Mouse (Mus musculus): ENCODE data around the gene Srek1. TPM values are rescaled to one million over a fixed set of nuclear protein-coding genes. Genes with fewer than 3 reads are reported as not detected.

The Srek1 gene
- total and polyA plus RNA-seq, 2 experiments, result 16.2 to 33.1 TPM

DNA sequence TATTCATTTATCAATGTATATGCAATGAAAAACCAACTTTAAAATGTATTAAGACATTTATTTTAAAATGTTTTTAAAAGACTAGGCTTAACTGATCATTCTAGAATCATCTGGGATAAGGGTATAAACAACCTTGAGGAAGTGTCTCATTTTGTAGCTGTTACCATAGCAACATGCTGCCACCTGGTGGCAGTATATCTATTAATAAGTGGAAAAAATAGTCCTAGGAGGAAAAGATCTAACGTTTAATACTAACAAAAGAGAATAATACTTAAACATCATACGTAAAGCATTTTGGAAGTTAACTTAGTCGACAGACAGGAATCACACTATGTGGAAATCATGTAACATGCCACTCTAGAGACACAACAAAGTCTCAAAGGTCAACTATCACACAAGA is 23.0 kb downstream of the Srek1 start:
- H3K36me3 ChIP-seq (ENCODE audit: control insufficient read depth, insufficient read depth, low read length), result peaks cover 52% of the 10 kb centered on the region
- no peak overlapping the region for H3K9ac ChIP-seq (ENCODE audit: low read depth, low read length)
- no peaks in the 10 kb centered on the region for H3K27me3 ChIP-seq (ENCODE audit: control insufficient read depth, insufficient read depth, low read length)
- peaks cover 3% of the 10 kb centered on the region; the same call in 1 of the 2 replicates for H3K79me2 ChIP-seq (ENCODE audit: control insufficient read depth, insufficient read depth, low read length)
- peak; percentile 39 for DNase-seq (ENCODE audit: extremely low read depth, low read depth, low spot score)
- H3K4me3 ChIP-seq (ENCODE audit: insufficient read depth, low read depth, low read length), result no peak overlapping the region
- no peaks in the 10 kb centered on the region for H3K4me1 ChIP-seq (ENCODE audit: control insufficient read depth, insufficient read depth, low read length)
- TF ChIP-seq CTCF (IDR thresholded peaks at IDR 0.05; ENCODE audit: low read depth, low read length) (no peak), POLR2A (IDR thresholded peaks at IDR 0.05; ENCODE audit: extremely low read depth, insufficient read depth, low read length) (no peak)
- no peak overlapping the region for H3K27ac ChIP-seq (replicated peaks; ENCODE audit: insufficient read depth, low read depth, low read length)
- 39% methylated on average over 3 of the region's 3 CpGs for WGBS

DNA sequence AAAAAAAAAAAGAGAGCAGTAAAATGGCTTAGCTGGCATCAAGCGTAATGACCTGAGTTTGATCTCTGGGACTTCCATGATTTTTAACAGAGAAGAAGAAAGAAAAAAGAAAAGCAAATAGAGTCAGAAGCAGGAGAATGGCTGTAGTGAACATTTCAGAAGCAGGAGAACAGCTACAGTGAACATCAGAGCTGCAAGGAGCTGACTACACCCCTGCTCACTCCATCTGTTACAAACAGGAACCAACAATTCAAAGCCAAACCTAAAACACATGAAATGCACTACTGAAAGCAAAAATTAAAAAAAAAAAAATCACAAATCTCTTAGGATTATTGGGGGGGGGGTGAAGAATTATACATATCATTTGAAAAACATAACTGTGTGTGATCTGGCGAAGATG is 28.7 kb downstream of the Srek1 start:
- H3K36me3 ChIP-seq (ENCODE audit: control insufficient read depth, insufficient read depth, low read length), result peaks cover 66% of the 10 kb centered on the region
- no peak for DNase-seq (ENCODE audit: extremely low read depth, low read depth, low spot score)
- no peak overlapping the region for H3K4me3 ChIP-seq (ENCODE audit: insufficient read depth, low read depth, low read length)
- H3K27ac ChIP-seq (replicated peaks; ENCODE audit: insufficient read depth, low read depth, low read length), result no peak overlapping the region
- H3K79me2 ChIP-seq (ENCODE audit: control insufficient read depth, insufficient read depth, low read length), result 0 out of 2 replicates have a peak, but pooled peaks cover 3% of the 10 kb centered on the region
- H3K27me3 ChIP-seq (ENCODE audit: control insufficient read depth, insufficient read depth, low read length), result no peaks in the 10 kb centered on the region
- TF ChIP-seq POLR2A (IDR thresholded peaks at IDR 0.05; ENCODE audit: extremely low read depth, insufficient read depth, low read length), result no peak
- no peak for TF ChIP-seq CTCF (IDR thresholded peaks at IDR 0.05; ENCODE audit: low read depth, low read length)
- H3K4me1 ChIP-seq (ENCODE audit: control insufficient read depth, insufficient read depth, low read length), result no peaks in the 10 kb centered on the region
- 100% methylated on average over 2 of the region's 2 CpGs for WGBS
- H3K9ac ChIP-seq (ENCODE audit: low read depth, low read length), result no peak overlapping the region

DNA sequence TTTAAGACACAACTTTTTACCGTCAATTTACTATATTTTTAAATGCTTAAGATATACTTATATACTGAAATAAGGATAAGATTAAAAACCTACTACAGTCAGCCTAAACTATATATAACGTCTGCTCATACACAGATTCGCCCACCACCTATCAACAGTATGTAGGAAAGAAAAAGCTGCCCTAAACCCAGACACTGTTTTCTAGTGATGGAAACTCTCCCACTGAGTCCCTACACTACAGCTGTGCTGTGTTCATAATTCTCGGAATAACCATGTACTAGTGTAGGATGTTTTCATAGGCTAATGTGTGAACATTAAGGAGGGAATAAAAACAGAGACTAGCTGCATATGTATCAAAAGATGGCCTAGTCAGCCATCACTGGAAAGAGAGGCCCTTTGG is 29.2 kb downstream of the Srek1 start:
- no peaks in the 10 kb centered on the region for H3K27me3 ChIP-seq (ENCODE audit: control insufficient read depth, insufficient read depth, low read length)
- H3K79me2 ChIP-seq (ENCODE audit: control insufficient read depth, insufficient read depth, low read length), result no peaks in the 10 kb centered on the region
- H3K36me3 ChIP-seq (ENCODE audit: control insufficient read depth, insufficient read depth, low read length), result peaks cover 63% of the 10 kb centered on the region
- H3K4me1 ChIP-seq (ENCODE audit: control insufficient read depth, insufficient read depth, low read length), result no peaks in the 10 kb centered on the region
- no peak overlapping the region for H3K9ac ChIP-seq (ENCODE audit: low read depth, low read length)
- no peak overlapping the region for H3K27ac ChIP-seq (replicated peaks; ENCODE audit: insufficient read depth, low read depth, low read length)
- 98% methylated on average over 4 of the region's 4 CpGs for WGBS
- TF ChIP-seq POLR2A (IDR thresholded peaks at IDR 0.05; ENCODE audit: extremely low read depth, insufficient read depth, low read length), result no peak
- TF ChIP-seq CTCF (IDR thresholded peaks at IDR 0.05; ENCODE audit: low read depth, low read length), result no peak
- no peak for DNase-seq (ENCODE audit: extremely low read depth, low read depth, low spot score)
- no peak overlapping the region for H3K4me3 ChIP-seq (ENCODE audit: insufficient read depth, low read depth, low read length)

DNA sequence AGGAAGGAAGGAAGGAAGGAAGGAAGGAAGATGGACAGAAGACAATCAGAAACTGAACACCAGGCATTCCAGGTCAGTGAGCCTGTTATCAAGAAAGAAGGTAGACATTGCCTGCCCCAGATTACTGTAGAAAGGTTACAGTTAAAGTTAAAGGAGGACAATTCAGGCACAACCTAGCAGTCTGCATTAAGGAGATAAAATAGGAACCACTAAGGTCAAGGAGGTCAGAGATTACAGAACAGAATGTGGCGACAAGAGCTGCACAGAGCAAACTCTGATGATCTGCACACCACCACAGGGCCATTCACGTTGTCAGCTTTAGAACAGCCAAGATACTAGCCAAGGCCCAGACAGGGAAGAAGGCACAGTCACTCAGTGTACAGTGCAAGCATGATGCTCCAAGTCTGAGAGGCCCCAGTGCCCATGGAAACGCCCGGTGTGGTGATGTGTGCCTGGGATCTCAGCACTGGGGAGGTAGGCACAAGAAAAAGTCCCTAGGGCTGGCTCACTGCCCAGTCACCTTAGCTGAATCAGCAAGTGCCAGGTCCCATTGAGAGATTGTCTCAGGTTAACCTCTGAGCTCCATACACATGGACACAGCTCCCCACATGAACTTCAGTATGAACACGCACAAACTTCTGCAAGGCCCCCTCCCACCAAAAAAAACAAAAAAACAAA is 38.9 kb downstream of the Srek1 start:
- 87% methylated on average over 5 of the region's 5 CpGs for WGBS
- Histone ChIP-seq H3K9ac (ENCODE audit: low read depth, low read length) (no peak overlapping the region), H3K4me3 (ENCODE audit: insufficient read depth, low read depth, low read length) (no peak overlapping the region), H3K27ac (replicated peaks; ENCODE audit: insufficient read depth, low read depth, low read length) (no peak overlapping the region), H3K79me2 (ENCODE audit: control insufficient read depth, insufficient read depth, low read length) (no peaks in the 10 kb centered on the region), H3K36me3 (ENCODE audit: control insufficient read depth, insufficient read depth, low read length) (peaks cover 17% of the 10 kb centered on the region), H3K27me3 (ENCODE audit: control insufficient read depth, insufficient read depth, low read length) (no peaks in the 10 kb centered on the region), H3K4me1 (ENCODE audit: control insufficient read depth, insufficient read depth, low read length) (no peaks in the 10 kb centered on the region)
- TF ChIP-seq POLR2A (IDR thresholded peaks at IDR 0.05; ENCODE audit: extremely low read depth, insufficient read depth, low read length), result no peak
- no peak for TF ChIP-seq CTCF (IDR thresholded peaks at IDR 0.05; ENCODE audit: low read depth, low read length)
- DNase-seq (ENCODE audit: extremely low read depth, low read depth, low spot score), result peak; percentile 12

GRCm38 (mm10) chr13:103726872-103727271 is 47.5 kb downstream of the Srek1 start:
- H3K9ac ChIP-seq (ENCODE audit: low read depth, low read length), result no peak overlapping the region

GRCm38 (mm10) chr13:103711406-103712025 is 62.9 kb downstream of the Srek1 start:
- H3K4me3 ChIP-seq (ENCODE audit: insufficient read depth, low read depth, low read length), result no peak overlapping the region
- no peak for DNase-seq (ENCODE audit: extremely low read depth, low read depth, low spot score)
- no peaks in the 10 kb centered on the region for H3K4me1 ChIP-seq (ENCODE audit: control insufficient read depth, insufficient read depth, low read length)

More at GRCm38 (mm10) chr13:103726872-103727271, 47.5 kb downstream of the Srek1 start:
- Histone ChIP-seq H3K27me3 (ENCODE audit: control insufficient read depth, insufficient read depth, low read length) (no peaks in the 10 kb centered on the region), H3K27ac (replicated peaks; ENCODE audit: insufficient read depth, low read depth, low read length) (no peak overlapping the region), H3K79me2 (ENCODE audit: control insufficient read depth, insufficient read depth, low read length) (no peaks in the 10 kb centered on the region), H3K4me3 (ENCODE audit: insufficient read depth, low read depth, low read length) (no peak overlapping the region), H3K36me3 (ENCODE audit: control insufficient read depth, insufficient read depth, low read length) (no peaks in the 10 kb centered on the region), H3K4me1 (ENCODE audit: control insufficient read depth, insufficient read depth, low read length) (no peaks in the 10 kb centered on the region)
- DNase-seq (ENCODE audit: extremely low read depth, low read depth, low spot score), result no peak
- TF ChIP-seq CTCF (IDR thresholded peaks at IDR 0.05; ENCODE audit: low read depth, low read length) (no peak), POLR2A (IDR thresholded peaks at IDR 0.05; ENCODE audit: extremely low read depth, insufficient read depth, low read length) (no peak)
- 76% methylated on average over 2 of the region's 2 CpGs for WGBS

More at GRCm38 (mm10) chr13:103711406-103712025, 62.9 kb downstream of the Srek1 start:
- 62% methylated on average over 11 of the region's 11 CpGs for WGBS
- Histone ChIP-seq H3K27ac (replicated peaks; ENCODE audit: insufficient read depth, low read depth, low read length) (no peak overlapping the region), H3K36me3 (ENCODE audit: control insufficient read depth, insufficient read depth, low read length) (no peaks in the 10 kb centered on the region), H3K79me2 (ENCODE audit: control insufficient read depth, insufficient read depth, low read length) (no peaks in the 10 kb centered on the region), H3K9ac (ENCODE audit: low read depth, low read length) (no peak overlapping the region), H3K27me3 (ENCODE audit: control insufficient read depth, insufficient read depth, low read length) (no peaks in the 10 kb centered on the region)
- TF ChIP-seq CTCF (IDR thresholded peaks at IDR 0.05; ENCODE audit: low read depth, low read length) (no peak), POLR2A (IDR thresholded peaks at IDR 0.05; ENCODE audit: extremely low read depth, insufficient read depth, low read length) (no peak)
